Mouse (Mus musculus) liver, embryonic 14.5 days (tissue): Measurements from ENCODE around the gene Hist1h3b.

Source experiments
- CTCF ChIP-seq: IDR thresholded peaks from 2 replicates; pipeline ENCODE4 v1.5.1; 2016; ENCODE audit warnings: antibody characterized with exemption, low read depth, control low read depth
- EP300 ChIP-seq: IDR thresholded peaks from 2 replicates; pipeline ENCODE4 v1.6.1; 2016; ENCODE audit warnings: antibody characterized with exemption, low read depth

GRCm38 (mm10) chr13:23728472-23729191 lies 23.4 kb upstream of the Hist1h3b start:
- TF ChIP-seq EP300 = no peak
- TF ChIP-seq CTCF = no peak
